Mouse (Mus musculus) olfactory bulb, adult 2 months (tissue): ENCODE results near the gene Sdcbp2. TPM values are rescaled to one million over a fixed set of nuclear protein-coding genes. Genes with fewer than 3 reads are reported as not detected.

ENCODE experiments used
- H3K27ac ChIP-seq: fragments of 200-500 bp; 2 replicates; pipeline ENCODE4 v1.5.1; 2012; ENCODE audit warnings: low read depth, low read length; ENCODE audit not compliant: insufficient read depth
- H3K4me1 ChIP-seq: fragments of 200-500 bp; 2 replicates; pipeline ENCODE4 v1.6.1; 2012; ENCODE audit warnings: low read length; ENCODE audit not compliant: control insufficient read depth, insufficient read depth
- H3K4me3 ChIP-seq: fragments of 200-500 bp; 2 replicates; pipeline ENCODE4 v1.5.1; 2012; ENCODE audit warnings: mild to moderate bottlenecking, low read depth, low read length, moderate library complexity; ENCODE audit not compliant: insufficient read depth
- CTCF ChIP-seq: fragments of 200-500 bp; IDR thresholded peaks from 2 replicates; pipeline ENCODE4 v1.5.1; 2012; ENCODE audit warnings: low read depth, mild to moderate bottlenecking, low read length, moderate library complexity; ENCODE audit not compliant: insufficient read depth
- POLR2A ChIP-seq: fragments of 200-500 bp; IDR thresholded peaks from 2 replicates; pipeline ENCODE4 v1.6.1; 2012; ENCODE audit warnings: mild to moderate bottlenecking, low read depth, low read length, moderate library complexity; ENCODE audit not compliant: insufficient read depth
- WGBS: fragments of 180-500 bp; shearing (Covaris S2); methylation state at CpG from one replicate; pipeline ENCODE4 v1.1.7; 2018; 5-methylcytosine and 5-hydroxymethylcytosine counted together
- polyA plus RNA-seq: library from polyadenylated mRNA; stranded (reverse); fragments of >200 nt; gene quantifications from 2 replicates; pipeline ENCODE4 v1.2.4, GENCODE M21; 2012; ENCODE audit warnings: low replicate concordance; ENCODE audit not compliant: missing spikeins, insufficient read depth, insufficient read length

Gene Sdcbp2
- polyA plus RNA-seq, 1 experiment = not detected

- no peak overlapping the region for H3K4me3 ChIP-seq
- no peak for TF ChIP-seq POLR2A
- TF ChIP-seq CTCF = no peak
- H3K27ac ChIP-seq = peak overlapping the region; percentile 50
- 67% methylated on average over 6 of the region's 6 CpGs for WGBS
- H3K4me1 ChIP-seq = peaks cover 36% of the 10 kb centered on the region
Observed at GRCm38 (mm10) chr2:151616551-151617329, 44.3 kb downstream of the Sdcbp2 start.

- WGBS = 42% methylated on average over 3 of the region's 3 CpGs
- TF ChIP-seq CTCF (no peak), POLR2A (no peak)
Observed at GRCm38 (mm10) chr2:151623776-151624175, 51.4 kb downstream of the Sdcbp2 start.

DNA sequence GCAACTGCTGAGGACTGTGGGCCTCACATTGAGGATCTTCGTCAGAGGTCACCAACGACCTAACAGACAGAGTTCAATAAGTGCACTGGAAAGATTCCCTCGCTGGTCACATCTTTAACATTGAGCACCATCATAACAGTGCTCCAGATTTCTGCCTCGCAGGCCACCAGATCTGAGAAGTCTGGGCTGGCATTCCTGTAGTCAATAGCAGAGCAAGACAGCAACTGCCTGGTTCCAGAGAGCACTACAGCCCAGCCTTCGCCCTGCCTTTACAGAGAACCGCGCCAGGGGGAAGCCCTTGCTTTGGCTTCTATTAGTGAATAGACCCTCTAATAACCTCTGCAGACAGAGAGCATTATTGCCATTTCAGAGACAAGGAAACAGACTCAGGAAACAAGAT, 53.9 kb downstream of the Sdcbp2 start:
- Histone ChIP-seq H3K4me1 (peaks cover 37% of the 10 kb centered on the region), H3K27ac (no peak overlapping the region), H3K4me3 (no peak overlapping the region)
- TF ChIP-seq CTCF (no peak), POLR2A (no peak)
- 90% methylated on average over 7 of the region's 7 CpGs for WGBS

More at GRCm38 (mm10) chr2:151623776-151624175, 51.4 kb downstream of the Sdcbp2 start:
- Histone ChIP-seq H3K27ac (peak overlapping the region; percentile 30; the same call in 1 of the 2 replicates), H3K4me1 (peaks cover 27% of the 10 kb centered on the region), H3K4me3 (no peak overlapping the region)

- TF ChIP-seq CTCF = no peak
- peaks cover 30% of the 10 kb centered on the region for H3K4me1 ChIP-seq
- H3K27ac ChIP-seq = no peak overlapping the region
- WGBS = 65% methylated on average over 3 of the region's 3 CpGs
- H3K4me3 ChIP-seq = no peak overlapping the region
Observed at GRCm38 (mm10) chr2:151628011-151628410, 55.6 kb downstream of the Sdcbp2 start.

DNA sequence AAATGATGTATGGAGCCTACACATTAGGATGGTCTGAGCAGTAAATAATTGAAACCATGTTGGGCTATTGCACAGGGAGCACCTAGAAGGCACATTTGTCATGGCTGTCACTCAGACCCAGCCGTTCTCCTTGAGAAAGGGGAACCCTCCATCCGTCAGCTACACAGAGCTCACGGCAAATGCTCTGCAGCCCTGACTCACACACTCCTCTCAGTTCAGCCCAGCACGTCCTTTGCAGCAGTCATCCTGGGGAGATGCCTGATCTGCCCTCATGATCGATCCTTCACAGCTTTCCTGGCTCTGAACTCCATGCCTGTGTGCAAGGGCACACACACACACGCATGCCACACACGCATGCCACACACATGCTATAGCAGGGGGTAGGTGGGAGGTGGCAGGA, 56.9 kb downstream of the Sdcbp2 start:
- Histone ChIP-seq H3K27ac (peak overlapping the region; percentile 41), H3K4me1 (peaks cover 24% of the 10 kb centered on the region), H3K4me3 (peak overlapping the region; percentile 38)
- TF ChIP-seq POLR2A (no peak), CTCF (no peak)
- 37% methylated on average over 7 of the region's 7 CpGs for WGBS

GRCm38 (mm10) chr2:151631406-151632158, 59.2 kb downstream of the Sdcbp2 start:
- H3K27ac ChIP-seq = peak overlapping the region; percentile 93
- 2% methylated on average over 22 of the region's 22 CpGs for WGBS
- H3K4me1 ChIP-seq = peaks cover 23% of the 10 kb centered on the region
- peak overlapping the region; percentile 92 for H3K4me3 ChIP-seq
- TF ChIP-seq CTCF (no peak), POLR2A (no peak)

DNA sequence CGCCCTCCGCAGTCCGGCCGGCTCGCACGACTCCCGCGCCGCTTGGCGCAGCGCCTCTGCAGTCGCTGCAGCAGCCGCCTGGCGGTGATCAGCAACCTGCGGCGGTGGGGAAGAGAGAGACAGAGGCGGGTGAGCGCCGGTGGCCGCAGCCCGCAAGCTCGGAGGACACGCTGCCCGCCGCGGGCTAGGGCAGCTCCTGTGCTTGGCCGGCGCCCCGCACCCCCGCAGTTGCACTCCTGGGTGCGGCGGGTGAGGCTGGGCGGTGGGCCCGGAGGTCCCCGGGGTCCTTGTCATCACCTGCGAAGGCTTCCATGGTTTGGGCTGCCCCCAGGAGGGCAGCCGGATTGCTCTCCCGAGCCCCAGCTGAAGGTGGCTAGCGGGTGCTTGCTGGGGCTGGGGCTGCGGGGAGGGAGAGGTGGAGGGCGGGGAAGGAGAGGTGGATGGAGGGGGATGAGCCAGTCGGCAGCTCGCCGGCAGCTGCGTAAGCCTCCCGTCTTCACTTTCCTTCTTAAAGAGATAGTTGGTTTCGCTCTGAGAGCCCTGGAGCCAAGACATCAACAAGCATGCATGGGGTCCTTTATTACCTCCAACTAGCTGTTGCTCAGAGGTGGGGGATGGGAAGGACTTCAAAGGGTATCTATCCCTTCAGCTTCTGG, 59.9 kb downstream of the Sdcbp2 start, which contains the start of gene Snph:
Snph (minus strand) TSS at position 435 of the 656 bp plus-strand sequence.
- TF ChIP-seq CTCF = peak; percentile 69; the same call in 1 of the 2 replicates
- peak; percentile 67 for TF ChIP-seq POLR2A
- H3K27ac ChIP-seq = peak within 1 kb of the TSS; percentile 93
- H3K4me1 ChIP-seq = peaks cover 23% of the 10 kb centered on the region
- H3K4me3 ChIP-seq = peak within 1 kb of the TSS; percentile 92
- under 1% methylated on average over 47 of the region's 47 CpGs for WGBS

DNA sequence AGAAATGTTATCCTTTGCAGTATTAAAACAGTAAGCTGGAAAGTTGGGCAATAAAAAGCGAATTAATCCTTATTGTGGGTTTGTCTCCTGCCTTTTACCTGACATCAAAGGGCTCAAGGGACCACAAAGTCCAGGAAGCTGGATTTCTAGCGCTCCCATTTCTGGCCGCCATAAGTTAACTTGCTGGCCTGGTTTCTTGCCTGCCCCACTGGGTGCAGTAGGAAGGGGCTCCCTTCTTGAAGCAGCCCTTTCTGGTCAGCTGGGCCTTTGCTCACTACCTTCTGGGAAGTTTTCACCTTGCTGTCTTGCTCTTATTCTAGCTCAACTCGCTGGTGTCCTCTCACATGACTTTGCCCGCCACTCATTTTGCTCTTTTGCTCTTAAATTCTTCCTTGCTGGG, 60.6 kb downstream of the Sdcbp2 start:
- 72% methylated on average over 5 of the region's 5 CpGs for WGBS

GRCm38 (mm10) chr2:151634903-151635302, 62.5 kb downstream of the Sdcbp2 start:
- Histone ChIP-seq H3K4me1 (peaks cover 14% of the 10 kb centered on the region), H3K4me3 (no peak overlapping the region), H3K27ac (no peak overlapping the region)
- 15% methylated on average over 2 of the region's 2 CpGs for WGBS
- TF ChIP-seq CTCF = no peak
- no peak for TF ChIP-seq POLR2A

More for the DNA sequence above, 60.6 kb downstream of the Sdcbp2 start:
- Histone ChIP-seq H3K4me3 (no peak overlapping the region), H3K27ac (no peak overlapping the region), H3K4me1 (peaks cover 19% of the 10 kb centered on the region)
- no peak for TF ChIP-seq CTCF
- no peak for TF ChIP-seq POLR2A
